Mouse (Mus musculus) CH12.LX (cell line): ENCODE measurements around the gene Prkacb.

Experiments
- CTCF ChIP-seq, 2 experiments: IDR thresholded peaks in 1 of 2; conservative IDR thresholded peaks in 1 of 2; 2 replicates each; pipeline ENCODE4 v1.5.1; 2011 to 2012; ENCODE audit warnings: low read depth in 2 of 2, low read length in 2 of 2, improper control_type of control experiment in 1 of 2, inconsistent platforms in 1 of 2, mild to moderate bottlenecking in 1 of 2, moderate library complexity in 1 of 2
- MAZ ChIP-seq: IDR thresholded peaks from 2 replicates; pipeline ENCODE4 v1.6.1; 2012; ENCODE audit warnings: low read depth, mild to moderate bottlenecking, inconsistent platforms, low read length, improper control_type of control experiment, moderate library complexity
- POLR2A ChIP-seq: IDR thresholded peaks from 2 replicates; pipeline ENCODE4 v1.6.1; 2011; ENCODE audit warnings: low read depth, mild to moderate bottlenecking, improper control_type of control experiment, low read length
- POLR2AphosphoS2 ChIP-seq: IDR thresholded peaks from 2 replicates; pipeline ENCODE4 v1.6.1; 2011; ENCODE audit warnings: low read depth, low read length, improper control_type of control experiment

GRCm38 (mm10) chr3:146698982-146699381, 113.8 kb downstream of the Prkacb start:
- TF ChIP-seq POLR2AphosphoS2 (no peak), CTCF (conservative IDR thresholded peaks at IDR 0.05 in 1 of 2, IDR thresholded peaks at IDR 0.05 in 1 of 2; ENCODE audit: low read depth in 2 of 2, low read length in 2 of 2) (no peak), POLR2A (no peak), MAZ (no peak)
